In the genomic region with DNA sequence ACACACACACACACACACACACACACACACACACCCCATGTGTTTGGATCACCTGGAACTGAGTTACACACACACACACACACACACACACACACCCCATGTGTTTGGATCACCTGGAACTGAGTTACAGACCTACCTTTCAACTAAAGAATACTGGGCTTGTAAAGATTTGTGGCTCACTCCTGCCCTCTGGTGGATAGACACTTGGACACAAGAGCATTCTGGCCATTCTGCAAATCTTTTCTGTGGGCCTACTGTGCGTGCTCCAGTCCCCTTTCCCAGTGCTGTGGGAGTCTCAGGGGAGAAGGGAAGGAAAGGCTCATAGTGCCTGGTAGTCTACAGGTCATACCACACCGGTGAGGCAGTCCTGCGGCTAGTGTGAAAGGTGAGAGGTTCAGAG, we compare ENCODE assay signal across 9 mouse cellular contexts. TPM values are rescaled to one million over a fixed set of nuclear protein-coding genes. Genes with fewer than 3 reads are reported as not detected.
DNase-seq lines count a peak whose midpoint lies in the region; ATAC-seq and TF ChIP-seq lines count a peak whose summit lies in the region.
"Had no signal": no experiment of that assay in that cellular context is flagged by ENCODE, and none has a peak within 500 bp of the region (broad histone marks: within the 10 kb centered on the region; RNA-seq: fewer than 3 reads in every experiment).

No protein-coding gene starts in this region.

- H3K27me3 ChIP-seq in ES-Bruce4 (ENCODE audit: control insufficient read depth, insufficient read depth, low read length, poor library complexity, severe bottlenecking): no peaks in the 10 kb centered on the region
- no peaks in the 10 kb centered on the region for H3K27me3 ChIP-seq in hindbrain, embryonic 11.5 days (ENCODE audit: control insufficient read depth, insufficient read depth, low read length)
- H3K27me3 ChIP-seq in stomach, embryonic 16.5 days (ENCODE audit: control insufficient read depth, insufficient read depth, low read length): no peaks in the 10 kb centered on the region
- H3K27me3 ChIP-seq: limb, embryonic 15.5 days had no signal

- ATAC-seq in hindbrain, embryonic 11.5 days (ENCODE audit: low FRiP score): no peak
- peak; percentile 52; the same call in 1 of the 2 replicates for ATAC-seq in stomach, embryonic 16.5 days (ENCODE audit: insufficient read depth, low FRiP score)

- H3K4me1 ChIP-seq in ES-Bruce4 (ENCODE audit: control insufficient read depth, insufficient read depth, low read length): no peaks in the 10 kb centered on the region
- H3K4me1 ChIP-seq in hindbrain, embryonic 11.5 days (replicated peaks; ENCODE audit: control insufficient read depth, insufficient read depth, low read length): no peaks in the 10 kb centered on the region
- no peaks in the 10 kb centered on the region for H3K4me1 ChIP-seq in stomach, embryonic 16.5 days (ENCODE audit: control insufficient read depth, insufficient read depth, low read length)
- H3K4me1 ChIP-seq: limb, embryonic 15.5 days had no signal

- DNase-seq in heart, adult 18-20 months: peak; percentile 58 to 86
- DNase-seq in heart, adult 8-10 months (ENCODE audit: low spot score): no peak
- peak; percentile 75 to 84 for DNase-seq in cerebellum, postnatal 10 days
- DNase-seq in hindbrain, embryonic 11.5 days (ENCODE audit: low spot score): peak; percentile 76
- peak; percentile 60 to 76 for DNase-seq in left cerebral cortex, postnatal 14 days (ENCODE audit: low spot score in 2 of 2)
- DNase-seq in mesoderm, embryonic 11.5 days (ENCODE audit: low read depth, low spot score): peak; percentile 59

- H3K4me3 ChIP-seq in ES-Bruce4 (ENCODE audit: low read depth, low read length): no peak overlapping the region
- no peak overlapping the region for H3K4me3 ChIP-seq in hindbrain, embryonic 11.5 days (ENCODE audit: low read depth, low read length)
- H3K4me3 ChIP-seq in stomach, embryonic 16.5 days (replicated peaks; ENCODE audit: low read length): no peak overlapping the region
- H3K4me3 ChIP-seq: limb, embryonic 15.5 days had no signal

- no peak overlapping the region for H3K4me2 ChIP-seq in hindbrain, embryonic 11.5 days (replicated peaks; ENCODE audit: low read depth, low read length)
- no peak overlapping the region for H3K4me2 ChIP-seq in stomach, embryonic 16.5 days (ENCODE audit: low read depth, low read length)
- H3K4me2 ChIP-seq: limb, embryonic 15.5 days had no signal

- H3K36me3 ChIP-seq in ES-Bruce4 (ENCODE audit: control insufficient read depth, insufficient read depth, low read length, poor library complexity, severe bottlenecking): peaks cover 25% of the 10 kb centered on the region
- H3K36me3 ChIP-seq in hindbrain, embryonic 11.5 days (ENCODE audit: control insufficient read depth, insufficient read depth, low read length): peaks cover 11% of the 10 kb centered on the region; the same call in 1 of the 2 replicates
- peaks cover 21% of the 10 kb centered on the region for H3K36me3 ChIP-seq in stomach, embryonic 16.5 days (ENCODE audit: control insufficient read depth, insufficient read depth, low read length)

- TF ChIP-seq CTCF in ES-Bruce4 (IDR thresholded peaks at IDR 0.05; ENCODE audit: low read depth, low read length): peak; percentile 44

- no peak for TF ChIP-seq EP300 in ES-Bruce4 (IDR thresholded peaks at IDR 0.05; ENCODE audit: insufficient read depth, low read depth, low read length)

- H3K9ac ChIP-seq in ES-Bruce4 (ENCODE audit: low read depth, poor library complexity, severe bottlenecking): no peak overlapping the region
- H3K9ac ChIP-seq in hindbrain, embryonic 11.5 days (ENCODE audit: low read depth, low read length): no peak overlapping the region
- no peak overlapping the region for H3K9ac ChIP-seq in stomach, embryonic 16.5 days (ENCODE audit: low read length)
- H3K9ac ChIP-seq: limb, embryonic 15.5 days had no signal

- H3K9me3 ChIP-seq in ES-Bruce4 (replicated peaks; ENCODE audit: control insufficient read depth, insufficient read depth, low read length, poor library complexity, severe bottlenecking): no peaks in the 10 kb centered on the region
- H3K9me3 ChIP-seq in hindbrain, embryonic 11.5 days (ENCODE audit: control insufficient read depth, low read length): no peaks in the 10 kb centered on the region
- H3K9me3 ChIP-seq in stomach, embryonic 16.5 days (replicated peaks; ENCODE audit: control insufficient read depth, low read length): no peaks in the 10 kb centered on the region
- H3K9me3 ChIP-seq: limb, embryonic 15.5 days had no signal

- no peak for TF ChIP-seq POLR2A in ES-Bruce4 (IDR thresholded peaks at IDR 0.05; ENCODE audit: insufficient read depth, low read length)

- 62% methylated on average over 3 of the region's 3 CpGs for WGBS in hindbrain, embryonic 11.5 days
- 50% methylated on average over 3 of the region's 3 CpGs for WGBS in stomach, embryonic 16.5 days

- intact Hi-C loops in left cerebral cortex, postnatal 14 days (cut with DNase I): loop anchor here (2.0 to 5.0 kb wide), 2 partner anchors 105 to 236 kb away; partner anchors contain the start of gene Icam5

- no peak overlapping the region for H3K27ac ChIP-seq in ES-Bruce4 (ENCODE audit: insufficient read depth, low read length)
- H3K27ac ChIP-seq in hindbrain, embryonic 11.5 days (ENCODE audit: low read depth, low read length): no peak overlapping the region
- no peak overlapping the region for H3K27ac ChIP-seq in stomach, embryonic 16.5 days (ENCODE audit: low read length)
- H3K27ac ChIP-seq: limb, embryonic 15.5 days had no signal

RNA-seq across cellular contexts. Expression of gene Tyk2, which starts 6.2 kb away (rescaled TPM):
- total RNA-seq in heart, adult 18-20 months (2021): 10 to 100 TPM in 1 of 2 experiments, 1 to 10 TPM in 1; 8.0 to 10.3 TPM
- 1 to 10 TPM; 8.6 to 9.1 (median 8.7) TPM for total RNA-seq in heart, adult 8-10 months (2022)
- polyA plus RNA-seq in ES-Bruce4 (2011; ENCODE audit: insufficient read depth, insufficient read length, low read depth, missing spikeins): 15.5 and 17.8 TPM in 2 replicates
- polyA plus RNA-seq in hindbrain, embryonic 11.5 days (2014; fragmentation: Nextera tagmentation; extraction: Ambion mirVana): 6.9 and 8.0 TPM in 2 replicates
- total RNA-seq in left cerebral cortex, postnatal 14 days (2021): 10 to 100 TPM; 11.7 to 12.0 TPM
- 16.7 and 18.2 TPM in 2 replicates for polyA plus RNA-seq in stomach, embryonic 16.5 days (2015; fragmentation: Nextera tagmentation; extraction: Ambion mirVana)

RNA-seq across cellular contexts. Expression of gene Cdc37, which starts 12.6 kb away (rescaled TPM):
- total RNA-seq in heart, adult 18-20 months (2021): 100 to 1,000 TPM; 160 to 168 TPM
- total RNA-seq in heart, adult 8-10 months (2022): 100 to 1,000 TPM; 138 to 170 (median 157) TPM
- 164 and 171 TPM in 2 replicates for polyA plus RNA-seq in ES-Bruce4 (2011; ENCODE audit: insufficient read depth, insufficient read length, low read depth, missing spikeins)
- polyA plus RNA-seq in hindbrain, embryonic 11.5 days (2014; fragmentation: Nextera tagmentation; extraction: Ambion mirVana): 306 and 307 TPM in 2 replicates
- total RNA-seq in left cerebral cortex, postnatal 14 days (2021): 100 to 1,000 TPM; 128 to 131 TPM
- polyA plus RNA-seq in stomach, embryonic 16.5 days (2015; fragmentation: Nextera tagmentation; extraction: Ambion mirVana): 250 TPM in 2 replicates

RNA-seq across cellular contexts. Expression of gene Pde4a, which starts 28.3 kb away (rescaled TPM):
- total RNA-seq in heart, adult 18-20 months (2021): 10 to 100 TPM; 52.5 to 59.1 TPM
- 10 to 100 TPM; 48.5 to 75.4 (median 62.1) TPM for total RNA-seq in heart, adult 8-10 months (2022)
- 9.5 and 10.4 TPM in 2 replicates for polyA plus RNA-seq in ES-Bruce4 (2011; ENCODE audit: insufficient read depth, insufficient read length, low read depth, missing spikeins)
- polyA plus RNA-seq in hindbrain, embryonic 11.5 days (2014; fragmentation: Nextera tagmentation; extraction: Ambion mirVana): 5.2 and 5.7 TPM in 2 replicates
- 10 to 100 TPM; 76.2 to 79.6 TPM for total RNA-seq in left cerebral cortex, postnatal 14 days (2021)
- 4.7 TPM in 2 replicates for polyA plus RNA-seq in stomach, embryonic 16.5 days (2015; fragmentation: Nextera tagmentation; extraction: Ambion mirVana)

RNA-seq across cellular contexts. Expression of gene Raver1, which starts 45.4 kb away (rescaled TPM):
- total RNA-seq in heart, adult 18-20 months (2021): 10 to 100 TPM; 22.5 to 23.9 TPM
- 10 to 100 TPM; 25.7 to 26.2 (median 26.0) TPM for total RNA-seq in heart, adult 8-10 months (2022)
- 60.7 and 61.9 TPM in 2 replicates for polyA plus RNA-seq in ES-Bruce4 (2011; ENCODE audit: insufficient read depth, insufficient read length, low read depth, missing spikeins)
- 60.2 and 60.7 TPM in 2 replicates for polyA plus RNA-seq in hindbrain, embryonic 11.5 days (2014; fragmentation: Nextera tagmentation; extraction: Ambion mirVana)
- total RNA-seq in left cerebral cortex, postnatal 14 days (2021): 10 to 100 TPM; 30.0 to 30.9 TPM
- 40.3 and 40.8 TPM in 2 replicates for polyA plus RNA-seq in stomach, embryonic 16.5 days (2015; fragmentation: Nextera tagmentation; extraction: Ambion mirVana)

RNA-seq across cellular contexts. Expression of gene Gm38431, which starts 45.4 kb away (rescaled TPM):
- under 1 TPM; 0.27 to 0.31 TPM for total RNA-seq in heart, adult 18-20 months (2021)
- 1 to 10 TPM in 1 of 4 experiments, under 1 TPM in 3; 0.26 to 1.6 (median 0.36) TPM for total RNA-seq in heart, adult 8-10 months (2022)
- polyA plus RNA-seq in ES-Bruce4 (2011; ENCODE audit: insufficient read depth, insufficient read length, low read depth, missing spikeins): 4.7 and 6.3 TPM in 2 replicates
- polyA plus RNA-seq in hindbrain, embryonic 11.5 days (2014; fragmentation: Nextera tagmentation; extraction: Ambion mirVana): 2.0 and 2.3 TPM in 2 replicates
- 1 to 10 TPM; 1.8 to 2.6 TPM for total RNA-seq in left cerebral cortex, postnatal 14 days (2021)
- polyA plus RNA-seq in stomach, embryonic 16.5 days (2015; fragmentation: Nextera tagmentation; extraction: Ambion mirVana): 1.2 and 2.1 TPM in 2 replicates
